Mouse (Mus musculus): ENCODE measurements around the gene Edar.
"Not testable (repeated sequence)": the region's sequence is repeated elsewhere in the genome, so short reads cannot be mapped to it uniquely, and the experiment has no call there.

Edar gene

GRCm38 (mm10) chr10:58675533-58675932 lies at the start of gene Edar:
Gene Edar (minus strand): TSS chr10:58675654.
- DNase-seq (ENCODE audit: low read depth, low spot score): peak; percentile 82

GRCm38 (mm10) chr10:58718110-58718509 lies 42.7 kb upstream of the Edar start, which contains the start of gene Gm17542:
Gene Gm17542 (minus strand): TSS chr10:58718210.
- not testable (repeated sequence) for DNase-seq (ENCODE audit: low read depth, low spot score)

GRCm38 (mm10) chr10:58714789-58715148 lies 39.3 kb upstream of the Edar start:
- DNase-seq (ENCODE audit: low read depth, low spot score): no peak

GRCm38 (mm10) chr10:58713855-58714788 lies 38.7 kb upstream of the Edar start:
- DNase-seq (ENCODE audit: low read depth, low spot score): no peak

- DNase-seq (ENCODE audit: low read depth, low spot score): no peak
These were observed 37.8 kb upstream of the Edar start for GRCm38 (mm10) chr10:58713225-58713624.

GRCm38 (mm10) chr10:58709021-58709420 lies 33.6 kb upstream of the Edar start:
- DNase-seq (ENCODE audit: low read depth, low spot score): no peak

- no peak for DNase-seq (ENCODE audit: low read depth, low spot score)
These were observed 25.1 kb upstream of the Edar start for GRCm38 (mm10) chr10:58700578-58700977.

GRCm38 (mm10) chr10:58700160-58700559 lies 24.7 kb upstream of the Edar start:
- no peak for DNase-seq (ENCODE audit: low read depth, low spot score)

GRCm38 (mm10) chr10:58698955-58699354 lies 23.5 kb upstream of the Edar start:
- DNase-seq (ENCODE audit: low read depth, low spot score): no peak

GRCm38 (mm10) chr10:58691051-58691450 lies 15.6 kb upstream of the Edar start:
- no peak for DNase-seq (ENCODE audit: low read depth, low spot score)

- DNase-seq (ENCODE audit: low read depth, low spot score): no peak
These were observed 3.8 kb upstream of the Edar start for GRCm38 (mm10) chr10:58679298-58679697.

- DNase-seq (ENCODE audit: low read depth, low spot score): peak; percentile 73
These were observed 2.0 kb downstream of the Edar start for GRCm38 (mm10) chr10:58673278-58674061.

- no peak for DNase-seq (ENCODE audit: low read depth, low spot score)
These were observed 2.7 kb downstream of the Edar start for GRCm38 (mm10) chr10:58672557-58673277.

GRCm38 (mm10) chr10:58663868-58664267 lies 11.6 kb downstream of the Edar start:
- no peak for DNase-seq (ENCODE audit: low read depth, low spot score)

- no peak for DNase-seq (ENCODE audit: low read depth, low spot score)
These were observed 12.0 kb downstream of the Edar start for GRCm38 (mm10) chr10:58663417-58663816.

GRCm38 (mm10) chr10:58659268-58659986 lies 16.0 kb downstream of the Edar start:
- DNase-seq (ENCODE audit: low read depth, low spot score): no peak

GRCm38 (mm10) chr10:58657731-58658130 lies 17.7 kb downstream of the Edar start:
- no peak for DNase-seq (ENCODE audit: low read depth, low spot score)

- DNase-seq (ENCODE audit: low read depth, low spot score): no peak
These were observed 21.8 kb downstream of the Edar start for GRCm38 (mm10) chr10:58653679-58654078.

GRCm38 (mm10) chr10:58652418-58653394 lies 22.7 kb downstream of the Edar start:
- peak; percentile 39 for DNase-seq (ENCODE audit: low read depth, low spot score)

- peak; percentile 43 for DNase-seq (ENCODE audit: low read depth, low spot score)
These were observed 23.4 kb downstream of the Edar start for GRCm38 (mm10) chr10:58652045-58652417.
